Mouse (Mus musculus): ENCODE results near the gene Ddx50.

DNA sequence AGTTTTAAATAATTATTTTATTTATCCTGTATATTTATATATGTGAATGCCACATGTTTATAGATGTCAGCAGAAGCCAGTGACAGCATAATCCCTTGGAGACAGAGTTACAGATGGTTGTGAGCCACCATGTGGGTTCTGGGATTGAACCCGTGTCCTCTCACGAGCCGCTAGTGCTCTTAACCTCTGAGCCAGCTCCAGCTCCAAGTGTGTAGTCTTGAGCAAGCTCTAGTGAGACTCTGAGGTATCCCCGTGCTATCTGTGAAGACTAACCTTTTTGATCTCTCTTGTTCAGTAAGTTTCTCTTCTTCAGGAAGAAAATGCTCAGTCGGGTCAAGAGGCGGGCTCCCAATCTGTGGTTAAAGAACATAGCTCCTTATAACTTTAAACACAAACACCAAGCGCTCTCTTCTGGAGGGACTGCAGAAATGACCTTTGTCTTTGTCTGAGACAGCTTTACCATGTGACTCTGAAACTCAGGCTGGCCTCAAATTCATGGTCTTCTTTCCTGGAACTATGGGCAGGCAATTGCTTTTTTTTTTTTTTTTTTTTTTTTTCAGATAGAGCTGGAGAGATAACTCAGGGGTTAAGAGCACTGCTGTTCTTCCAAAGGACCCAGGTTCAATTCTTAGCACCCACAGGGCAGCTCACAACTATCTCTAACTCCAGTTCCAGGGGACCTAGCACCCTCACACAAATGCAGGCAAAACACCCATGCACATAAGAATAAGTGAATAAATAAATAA is 80.7 kb downstream of the Ddx50 start:
- TF ChIP-seq CTCF (IDR thresholded peaks at IDR 0.05; ENCODE audit: borderline replicate concordance, insufficient read depth, low read depth, low read length) (no peak), POLR2A (IDR thresholded peaks at IDR 0.05; ENCODE audit: borderline replicate concordance, insufficient read depth, low read length) (no peak)

Data from cerebellum, adult 2 months (tissue).